Mouse (Mus musculus): ENCODE results near the gene Dusp14.

Gene Dusp14

GRCm38 (mm10) chr11:84069034-84069370 lies at the start of gene Dusp14:
Dusp14 (minus strand) TSS chr11:84069261.
- no peak for DNase-seq (ENCODE audit: low spot score in 2 of 2)

- no peak for DNase-seq (ENCODE audit: low spot score in 2 of 2)
Observed at GRCm38 (mm10) chr11:84117431-84117830, 48.4 kb upstream of the Dusp14 start.

- DNase-seq (ENCODE audit: low spot score in 2 of 2) = no peak
Observed at GRCm38 (mm10) chr11:84116221-84116620, 47.2 kb upstream of the Dusp14 start.

GRCm38 (mm10) chr11:84115646-84116045 lies 46.6 kb upstream of the Dusp14 start:
- DNase-seq (ENCODE audit: low spot score in 2 of 2) = no peak

- no peak for DNase-seq (ENCODE audit: low spot score in 2 of 2)
Observed at GRCm38 (mm10) chr11:84113623-84114022, 44.6 kb upstream of the Dusp14 start.

- no peak for DNase-seq (ENCODE audit: low spot score in 2 of 2)
Observed at GRCm38 (mm10) chr11:84107137-84107536, 38.1 kb upstream of the Dusp14 start.

GRCm38 (mm10) chr11:84104036-84104435 lies 35.0 kb upstream of the Dusp14 start:
- DNase-seq (ENCODE audit: low spot score in 2 of 2) = no peak

GRCm38 (mm10) chr11:84101182-84101581 lies 32.1 kb upstream of the Dusp14 start:
- DNase-seq (ENCODE audit: low spot score in 2 of 2) = no peak

- no peak for DNase-seq (ENCODE audit: low spot score in 2 of 2)
Observed at GRCm38 (mm10) chr11:84097251-84097998, 28.4 kb upstream of the Dusp14 start.

- no peak for DNase-seq (ENCODE audit: low spot score in 2 of 2)
Observed at GRCm38 (mm10) chr11:84095084-84095483, 26.0 kb upstream of the Dusp14 start.

GRCm38 (mm10) chr11:84090572-84090971 lies 21.5 kb upstream of the Dusp14 start:
- DNase-seq (ENCODE audit: low spot score in 2 of 2) = no peak

GRCm38 (mm10) chr11:84081901-84082300 lies 12.8 kb upstream of the Dusp14 start:
- no peak for DNase-seq (ENCODE audit: low spot score in 2 of 2)

GRCm38 (mm10) chr11:84080327-84080726 lies 11.3 kb upstream of the Dusp14 start:
- DNase-seq (ENCODE audit: low spot score in 2 of 2) = no peak

GRCm38 (mm10) chr11:84079887-84080286 lies 10.8 kb upstream of the Dusp14 start:
- no peak for DNase-seq (ENCODE audit: low spot score in 2 of 2)

- DNase-seq (ENCODE audit: low spot score in 2 of 2) = no peak
Observed at GRCm38 (mm10) chr11:84079361-84079760, 10.3 kb upstream of the Dusp14 start.

- no peak for DNase-seq (ENCODE audit: low spot score in 2 of 2)
Observed at GRCm38 (mm10) chr11:84078601-84079000, 9.5 kb upstream of the Dusp14 start.

- DNase-seq (ENCODE audit: low spot score in 2 of 2) = no peak
Observed at GRCm38 (mm10) chr11:84077008-84077407, 7.9 kb upstream of the Dusp14 start.

GRCm38 (mm10) chr11:84073816-84074764 lies 5.0 kb upstream of the Dusp14 start:
- DNase-seq (ENCODE audit: low spot score in 2 of 2) = no peak

GRCm38 (mm10) chr11:84072904-84073651 lies 4.0 kb upstream of the Dusp14 start:
- DNase-seq (ENCODE audit: low spot score in 2 of 2) = no peak

GRCm38 (mm10) chr11:84068191-84069033 lies 649 bp downstream of the Dusp14 start:
- peak in 1 of 2 experiments; percentile 41 for DNase-seq (ENCODE audit: low spot score in 2 of 2)

- DNase-seq (ENCODE audit: low spot score in 2 of 2) = no peak
Observed at GRCm38 (mm10) chr11:84067720-84068190, 1.3 kb downstream of the Dusp14 start.
